Mouse (Mus musculus): ENCODE data around the gene Pea15a. TPM values are rescaled to one million over a fixed set of nuclear protein-coding genes. Genes with fewer than 3 reads are reported as not detected.
A peak's percentile ranks its signal among the peaks of the same experiment; 100 is the strongest.

Pea15a gene
- total and polyA plus RNA-seq, 2 experiments from 2014 or later = 311 to 501 TPM

GRCm38 (mm10) chr1:172203566-172203965, 3.0 kb downstream of the Pea15a start:
- H3K4me3 ChIP-seq (ENCODE audit: low read depth, low read length) = peak overlapping the region; percentile 78; the same call in 1 of the 2 replicates
- ATAC-seq (ENCODE audit: low FRiP score) (no peak), DNase-seq (ENCODE audit: low spot score) (no peak)
- H3K27ac ChIP-seq (ENCODE audit: low read depth, low read length) = peak overlapping the region; percentile 99
- peak overlapping the region; percentile 50 for H3K9ac ChIP-seq (replicated peaks; ENCODE audit: low read length, poor library complexity, severe bottlenecking)
- peaks cover 52% of the 10 kb centered on the region for H3K4me1 ChIP-seq (ENCODE audit: insufficient read depth, low read length)
- 4% methylated on average over 4 of the region's 4 CpGs for WGBS
- no peaks in the 10 kb centered on the region for H3K9me3 ChIP-seq (ENCODE audit: low read length)
- H3K36me3 ChIP-seq (ENCODE audit: insufficient read depth, low read length) = peaks cover 6% of the 10 kb centered on the region; the same call in 1 of the 2 replicates
- H3K27me3 ChIP-seq (ENCODE audit: insufficient read depth, low read length) = no peaks in the 10 kb centered on the region
- no peak for TF ChIP-seq CTCF (IDR thresholded peaks at IDR 0.05)
- peak overlapping the region; percentile 90 for H3K4me2 ChIP-seq (ENCODE audit: low read depth, low read length, poor library complexity, severe bottlenecking)

- Histone ChIP-seq H3K27ac (ENCODE audit: low read depth, low read length) (peak overlapping the region; percentile 99), H3K4me2 (ENCODE audit: low read depth, low read length, poor library complexity, severe bottlenecking) (peak overlapping the region; percentile 90), H3K27me3 (ENCODE audit: insufficient read depth, low read length) (no peaks in the 10 kb centered on the region), H3K36me3 (ENCODE audit: insufficient read depth, low read length) (peaks cover 11% of the 10 kb centered on the region), H3K9me3 (ENCODE audit: low read length) (no peaks in the 10 kb centered on the region), H3K4me1 (ENCODE audit: insufficient read depth, low read length) (peaks cover 52% of the 10 kb centered on the region), H3K9ac (replicated peaks; ENCODE audit: low read length, poor library complexity, severe bottlenecking) (peak overlapping the region; percentile 55; the same call in 1 of the 2 replicates), H3K4me3 (ENCODE audit: low read depth, low read length) (no peak overlapping the region; the same call in 1 of the 2 replicates)
- WGBS = 5% methylated on average over 2 of the region's 2 CpGs
- no peak for TF ChIP-seq CTCF (IDR thresholded peaks at IDR 0.05)
- ATAC-seq (ENCODE audit: low FRiP score) (no peak), DNase-seq (ENCODE audit: low spot score) (peak; percentile 74)
These were observed 3.6 kb downstream of the Pea15a start for GRCm38 (mm10) chr1:172202894-172203522.

GRCm38 (mm10) chr1:172201967-172202880, 4.4 kb downstream of the Pea15a start:
- no peak for TF ChIP-seq CTCF (IDR thresholded peaks at IDR 0.05)
- Histone ChIP-seq H3K4me3 (ENCODE audit: low read depth, low read length) (peak overlapping the region; percentile 14; the same call in 1 of the 2 replicates), H3K4me1 (ENCODE audit: insufficient read depth, low read length) (peaks cover 49% of the 10 kb centered on the region), H3K27me3 (ENCODE audit: insufficient read depth, low read length) (no peaks in the 10 kb centered on the region), H3K9ac (replicated peaks; ENCODE audit: low read length, poor library complexity, severe bottlenecking) (peak overlapping the region; percentile 55), H3K36me3 (ENCODE audit: insufficient read depth, low read length) (peaks cover 18% of the 10 kb centered on the region), H3K4me2 (ENCODE audit: low read depth, low read length, poor library complexity, severe bottlenecking) (peak overlapping the region; percentile 56), H3K9me3 (ENCODE audit: low read length) (no peaks in the 10 kb centered on the region), H3K27ac (ENCODE audit: low read depth, low read length) (peak overlapping the region; percentile 99)
- 7% methylated on average over 14 of the region's 14 CpGs for WGBS
- peak; percentile 65 for DNase-seq (ENCODE audit: low spot score)
- no peak for ATAC-seq (ENCODE audit: low FRiP score)

- H3K4me3 ChIP-seq (ENCODE audit: low read depth, low read length) = no peak overlapping the region
- WGBS = 8% methylated on average over 7 of the region's 7 CpGs
- no peaks in the 10 kb centered on the region for H3K9me3 ChIP-seq (ENCODE audit: low read length)
- peak overlapping the region; percentile 44; the same call in 1 of the 2 replicates for H3K9ac ChIP-seq (replicated peaks; ENCODE audit: low read length, poor library complexity, severe bottlenecking)
- H3K27ac ChIP-seq (ENCODE audit: low read depth, low read length) = peak overlapping the region; percentile 99
- DNase-seq (ENCODE audit: low spot score) (peak; percentile 92), ATAC-seq (ENCODE audit: low FRiP score) (peak; percentile 62)
- TF ChIP-seq CTCF (IDR thresholded peaks at IDR 0.05) = no peak
- H3K4me2 ChIP-seq (ENCODE audit: low read depth, low read length, poor library complexity, severe bottlenecking) = peak overlapping the region; percentile 56
- peaks cover 44% of the 10 kb centered on the region for H3K4me1 ChIP-seq (ENCODE audit: insufficient read depth, low read length)
- no peaks in the 10 kb centered on the region for H3K27me3 ChIP-seq (ENCODE audit: insufficient read depth, low read length)
- peaks cover 29% of the 10 kb centered on the region for H3K36me3 ChIP-seq (ENCODE audit: insufficient read depth, low read length)
These were observed 5.6 kb downstream of the Pea15a start for GRCm38 (mm10) chr1:172200871-172201447.

GRCm38 (mm10) chr1:172200161-172200560, 6.4 kb downstream of the Pea15a start:
- no peaks in the 10 kb centered on the region for H3K27me3 ChIP-seq (ENCODE audit: insufficient read depth, low read length)
- peaks cover 36% of the 10 kb centered on the region for H3K36me3 ChIP-seq (ENCODE audit: insufficient read depth, low read length)
- no peak overlapping the region for H3K9ac ChIP-seq (replicated peaks; ENCODE audit: low read length, poor library complexity, severe bottlenecking)
- TF ChIP-seq CTCF (IDR thresholded peaks at IDR 0.05) = no peak
- peaks cover 39% of the 10 kb centered on the region for H3K4me1 ChIP-seq (ENCODE audit: insufficient read depth, low read length)
- 0 out of 2 replicates have a peak overlapping the region, but pooled peaks have one; percentile 56 for H3K4me2 ChIP-seq (ENCODE audit: low read depth, low read length, poor library complexity, severe bottlenecking)
- DNase-seq (ENCODE audit: low spot score) (no peak), ATAC-seq (ENCODE audit: low FRiP score) (no peak)
- peak overlapping the region; percentile 19; the same call in 1 of the 2 replicates for H3K27ac ChIP-seq (ENCODE audit: low read depth, low read length)
- 65% methylated on average over 5 of the region's 5 CpGs for WGBS
- H3K4me3 ChIP-seq (ENCODE audit: low read depth, low read length) = no peak overlapping the region
- no peaks in the 10 kb centered on the region for H3K9me3 ChIP-seq (ENCODE audit: low read length)

Measured in midbrain, postnatal 0 days (tissue).